Mouse (Mus musculus): ENCODE results near the gene Ptprcap.

The Ptprcap gene

GRCm38 (mm10) chr19:4147782-4148490 lies 5.5 kb upstream of the Ptprcap start:
- DNase-seq (ENCODE audit: low spot score) = no peak

DNA sequence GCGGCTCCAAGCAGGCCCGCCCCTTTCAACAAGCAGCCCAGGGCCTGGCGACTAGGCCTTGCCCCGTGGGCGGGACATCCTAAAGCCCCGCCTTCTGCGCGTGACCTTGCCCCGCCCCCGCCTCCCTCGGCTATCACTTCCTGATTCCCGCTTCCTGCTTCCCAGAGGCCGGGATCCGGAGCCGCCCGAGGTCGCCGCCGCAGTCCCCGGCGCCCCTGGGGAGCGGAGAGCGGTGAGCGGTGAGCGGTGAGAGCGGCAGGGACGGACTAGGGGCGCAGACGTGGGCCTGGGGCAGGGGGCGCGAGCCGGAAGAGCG lies 5.0 kb upstream of the Ptprcap start, which contains the start of gene Coro1b:
Coro1b (plus strand) TSS at position 129 of the 316 bp plus-strand sequence.
- peak; percentile 96 for DNase-seq (ENCODE audit: low spot score)

DNA sequence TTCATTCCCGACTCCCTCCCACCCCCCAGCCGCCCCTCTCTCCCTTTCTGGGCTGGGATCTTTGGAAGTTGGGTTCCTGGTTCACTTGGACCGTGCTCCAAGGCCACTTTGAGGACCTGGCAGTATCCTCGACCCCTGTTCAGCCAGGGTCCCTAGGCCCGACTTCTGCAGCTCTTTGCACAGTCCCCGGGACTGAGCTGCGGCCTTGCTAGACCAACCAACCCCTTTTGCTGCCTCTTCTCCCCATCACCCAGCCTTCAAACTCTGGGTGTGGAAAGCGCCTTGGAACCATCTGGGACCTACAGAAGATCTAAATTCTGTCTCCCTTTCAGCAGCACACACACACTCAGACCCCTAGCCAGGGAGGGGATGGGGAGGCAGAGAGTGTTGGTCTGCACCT lies 4.6 kb upstream of the Ptprcap start:
- no peak for DNase-seq (ENCODE audit: low spot score)

- no peak for DNase-seq (ENCODE audit: low spot score)
Observed at GRCm38 (mm10) chr19:4149283-4149682, 4.1 kb upstream of the Ptprcap start.

GRCm38 (mm10) chr19:4149764-4150461 lies 3.5 kb upstream of the Ptprcap start:
- DNase-seq (ENCODE audit: low spot score) = no peak

DNA sequence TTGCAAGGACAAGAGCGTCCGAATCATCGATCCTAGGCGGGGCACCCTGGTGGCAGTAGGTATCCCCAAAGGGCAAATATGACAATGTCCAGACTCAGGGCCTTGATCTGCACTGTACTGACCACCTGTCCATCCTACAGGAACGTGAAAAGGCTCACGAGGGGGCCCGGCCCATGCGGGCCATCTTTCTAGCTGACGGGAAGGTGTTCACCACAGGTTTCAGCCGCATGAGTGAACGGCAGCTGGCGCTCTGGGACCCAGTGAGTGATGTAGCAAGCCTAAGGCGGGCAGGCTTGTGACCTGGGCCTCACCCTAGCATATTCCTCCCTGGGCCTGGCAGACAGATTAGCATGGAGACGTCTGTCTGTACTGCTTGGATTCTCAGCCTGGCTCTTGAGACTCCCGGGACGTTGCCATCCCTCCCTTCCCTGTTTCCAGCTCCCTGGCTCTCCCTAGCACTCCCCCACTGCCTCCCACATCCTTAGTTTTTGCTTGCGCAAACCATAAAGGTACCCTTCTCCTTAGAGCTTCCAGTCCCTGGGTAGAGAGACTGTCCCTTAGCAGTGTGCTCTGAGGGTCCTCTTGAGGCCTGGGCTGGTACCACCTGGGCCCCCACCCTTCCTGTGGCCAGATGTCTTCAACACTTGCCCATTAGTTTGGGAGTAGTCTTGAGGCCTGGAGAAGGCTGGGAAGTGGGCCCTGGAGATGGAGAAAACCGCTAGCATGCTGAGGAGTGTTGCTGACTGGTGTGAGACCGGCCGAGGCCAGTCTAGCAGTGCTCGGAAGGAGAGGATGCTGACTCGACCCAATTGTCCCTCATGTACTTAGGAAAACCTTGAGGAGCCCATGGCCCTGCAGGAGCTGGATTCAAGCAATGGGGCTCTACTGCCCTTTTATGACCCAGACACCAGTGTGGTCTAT lies 2.6 kb upstream of the Ptprcap start:
- no peak for DNase-seq (ENCODE audit: low spot score)

DNA sequence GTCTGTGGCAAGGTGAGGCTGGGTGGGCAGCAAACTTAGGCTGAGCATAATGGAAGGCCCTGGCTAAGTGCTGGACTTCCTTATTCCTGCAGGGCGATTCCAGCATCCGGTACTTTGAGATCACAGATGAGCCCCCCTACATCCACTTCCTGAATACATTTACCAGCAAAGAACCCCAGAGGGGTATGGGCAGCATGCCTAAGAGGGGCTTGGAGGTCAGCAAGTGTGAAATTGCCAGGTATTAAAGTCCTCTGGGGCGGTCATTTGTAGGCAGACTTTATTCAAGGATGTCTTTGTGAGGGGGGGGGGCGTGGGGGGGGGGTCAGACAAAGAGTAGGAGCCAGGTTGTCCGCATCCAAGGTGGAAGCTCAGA lies 1.9 kb upstream of the Ptprcap start:
- DNase-seq (ENCODE audit: low spot score) = no peak

DNA sequence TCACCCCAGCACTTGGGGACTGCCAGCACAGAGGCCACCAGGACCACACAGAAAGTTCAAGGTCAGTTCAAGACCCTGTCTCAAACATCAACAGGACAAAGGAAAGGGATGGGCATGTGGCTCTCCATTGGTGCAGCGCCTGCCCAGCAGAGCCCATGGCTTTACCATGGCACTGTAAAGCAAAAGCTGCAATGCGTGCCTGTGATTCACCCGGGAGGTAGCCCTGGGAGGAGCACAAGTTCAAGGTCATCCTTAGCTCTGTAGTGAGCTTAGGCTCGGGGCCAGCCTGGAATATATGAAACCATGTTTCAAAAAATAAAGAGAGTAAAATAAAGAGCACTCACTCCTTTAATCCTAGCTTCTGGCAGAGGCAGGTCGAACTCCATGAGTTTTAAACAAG lies 1.5 kb upstream of the Ptprcap start:
- DNase-seq (ENCODE audit: low spot score) = no peak

DNA sequence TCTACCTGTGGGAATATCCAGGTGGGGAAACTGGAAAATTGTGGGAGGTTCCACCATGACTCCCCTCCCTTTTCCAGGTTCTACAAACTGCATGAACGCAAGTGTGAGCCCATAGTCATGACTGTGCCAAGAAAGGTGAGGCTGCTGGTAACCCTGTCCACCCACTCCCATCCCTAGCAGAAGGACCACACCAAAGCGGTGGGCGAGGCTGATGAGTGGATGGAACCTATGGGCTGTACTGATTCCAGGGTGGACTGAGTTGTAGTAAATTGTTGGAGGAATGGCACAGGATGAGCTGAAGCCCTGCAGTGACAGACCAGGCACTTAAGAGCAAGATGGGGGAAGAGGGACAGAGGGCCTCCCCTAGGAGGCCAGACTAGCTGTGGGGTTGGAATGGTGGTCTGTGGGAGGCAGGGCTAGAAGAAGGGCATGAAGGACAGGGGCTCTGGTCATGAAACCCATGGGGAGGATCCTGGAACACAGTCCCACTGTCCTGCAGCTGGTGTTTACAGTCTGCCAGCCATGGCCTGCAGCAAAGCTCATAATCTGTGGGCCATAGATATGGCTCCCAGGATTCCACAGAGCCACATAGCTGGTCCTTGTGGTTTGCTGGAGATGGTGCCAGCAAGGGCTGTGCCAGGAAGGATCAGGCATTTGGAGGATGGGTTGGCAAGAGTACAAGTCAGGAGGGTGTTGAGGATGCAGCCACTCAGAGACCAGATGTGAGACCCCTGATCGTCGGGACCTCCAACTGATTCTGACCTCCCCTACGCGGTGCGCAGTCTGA lies 766 bp upstream of the Ptprcap start:
- DNase-seq (ENCODE audit: low spot score) = no peak

- no peak for DNase-seq (ENCODE audit: low spot score)
Observed at GRCm38 (mm10) chr19:4154437-4155222, 1.2 kb downstream of the Ptprcap start.

- no peak for DNase-seq (ENCODE audit: low spot score)
Observed at GRCm38 (mm10) chr19:4155223-4156072, 2.0 kb downstream of the Ptprcap start.

GRCm38 (mm10) chr19:4156073-4156579 lies 2.7 kb downstream of the Ptprcap start:
- DNase-seq (ENCODE audit: low spot score) = no peak

DNA sequence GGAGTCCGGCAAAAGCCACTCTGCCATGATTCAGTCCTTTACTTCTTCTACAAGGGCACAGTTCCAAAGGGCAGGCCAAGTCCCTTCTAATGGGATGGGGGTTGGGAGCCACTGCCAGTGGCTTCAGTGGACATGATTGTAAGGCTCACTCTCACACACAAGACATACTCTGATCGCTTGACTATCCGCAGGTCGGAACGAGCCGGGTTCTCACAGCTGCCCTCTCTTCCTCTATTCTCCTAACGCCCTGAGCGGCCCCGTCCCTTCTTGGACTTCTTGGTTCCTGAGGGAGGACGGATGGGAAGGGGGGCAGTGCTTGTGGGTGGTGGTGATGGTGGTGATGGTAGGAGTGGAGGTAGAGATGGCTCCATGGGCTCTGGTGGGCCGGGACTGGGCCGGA lies 3.4 kb downstream of the Ptprcap start:
- DNase-seq (ENCODE audit: low spot score) = no peak

- no peak for DNase-seq (ENCODE audit: low spot score)
Observed at GRCm38 (mm10) chr19:4159049-4159448, 5.6 kb downstream of the Ptprcap start.

DNA sequence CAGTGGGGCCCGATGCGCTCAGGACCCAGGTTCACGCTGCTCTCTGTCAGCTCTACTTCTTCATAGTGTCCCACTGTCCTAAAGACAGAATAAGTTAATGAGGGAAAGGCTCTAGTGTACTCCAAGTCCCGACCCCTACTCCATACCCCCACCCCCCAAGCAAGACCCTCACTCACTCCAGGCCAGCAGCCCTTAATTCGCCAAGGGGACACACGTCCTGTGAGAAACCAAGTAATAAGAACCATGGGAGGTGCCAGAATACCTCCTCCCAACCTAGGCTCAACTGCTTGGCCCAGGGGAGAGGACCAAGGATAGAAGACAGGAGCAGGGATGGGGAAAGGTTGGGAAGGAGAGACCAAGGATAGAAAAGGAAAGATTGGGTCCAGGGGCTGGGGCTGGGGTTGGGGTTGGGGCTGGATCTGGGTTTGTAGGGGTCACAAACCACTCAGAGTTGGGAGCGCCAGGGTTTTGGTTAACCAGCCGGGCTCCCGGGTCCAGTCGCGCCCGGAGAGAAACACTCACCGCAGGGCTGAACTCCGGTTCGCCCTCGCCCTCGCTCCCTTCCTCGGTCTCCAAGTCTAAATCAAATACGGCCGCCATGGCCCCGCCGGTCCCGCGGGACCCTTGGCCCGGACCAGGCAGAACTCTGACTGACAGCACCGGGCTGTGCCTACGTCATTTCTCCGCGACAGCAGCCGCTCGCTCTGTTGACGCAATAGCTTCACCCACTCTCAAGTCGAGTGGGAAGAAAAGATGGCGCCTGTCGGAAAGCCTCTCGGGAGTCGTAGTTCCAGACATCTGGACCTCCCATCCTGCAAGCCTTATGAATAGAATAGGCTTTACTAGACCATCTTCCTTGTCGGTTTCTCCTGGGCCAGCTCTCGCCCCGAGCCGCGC lies 9.5 kb downstream of the Ptprcap start, which contains the start of gene Rps6kb2:
Rps6kb2 (minus strand) TSS at position 709 of the 897 bp plus-strand sequence.
- DNase-seq (ENCODE audit: low spot score) = peak; percentile 98

DNA sequence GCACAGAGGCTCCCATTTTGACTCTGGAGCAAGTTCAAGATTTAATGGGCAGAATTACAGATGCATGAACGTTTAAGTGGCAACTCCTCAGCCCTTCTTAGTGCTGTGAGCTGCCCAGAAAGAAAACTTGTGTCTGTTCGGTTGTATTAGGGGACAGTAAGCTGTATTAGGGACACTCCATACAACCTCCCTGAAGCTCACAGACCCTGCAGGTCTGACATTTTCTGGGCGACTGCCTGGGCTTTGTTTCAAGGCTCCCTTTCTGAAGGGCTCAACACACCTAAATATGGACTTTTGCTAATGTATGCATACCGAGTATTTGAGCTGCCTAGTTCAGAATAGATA lies 10.1 kb downstream of the Ptprcap start:
- no peak for DNase-seq (ENCODE audit: low spot score)

DNA sequence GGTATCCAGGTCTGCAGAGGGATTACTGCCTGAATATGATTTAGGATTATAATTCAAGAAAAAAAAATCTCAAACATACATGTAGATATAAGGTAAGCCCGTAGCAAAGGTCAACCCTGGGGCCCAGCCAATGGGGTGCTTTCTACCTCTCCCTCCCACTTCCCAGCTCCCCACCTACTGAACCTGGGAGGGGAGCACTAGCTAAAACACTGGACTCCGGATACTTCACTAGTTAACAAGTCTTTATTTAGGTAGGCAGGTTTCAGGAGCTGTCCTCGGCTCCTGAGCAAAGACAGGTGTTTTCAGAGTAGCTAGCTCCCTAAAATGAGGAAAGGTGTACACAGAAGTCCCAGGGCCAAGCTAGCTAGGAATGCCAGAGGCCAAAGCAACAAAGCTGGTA lies 10.7 kb downstream of the Ptprcap start:
- DNase-seq (ENCODE audit: low spot score) = no peak

- no peak for DNase-seq (ENCODE audit: low spot score)
Observed at GRCm38 (mm10) chr19:4164721-4165120, 11.3 kb downstream of the Ptprcap start.

Measured in layer of hippocampus, adult 11-12 months (tissue).